Mouse (Mus musculus) forebrain, postnatal 0 days (tissue): Measurements from ENCODE around the gene 1700024G13Rik. TPM values are rescaled to one million over a fixed set of nuclear protein-coding genes. Genes with fewer than 3 reads are reported as not detected.

Experiments
- ATAC-seq: fragments of 200-750 bp; cut with Nextera tagmentation; 2 replicates; pipeline ENCODE4 v1.8.0; 2017; ENCODE audit warnings: mild to moderate bottlenecking, moderate library complexity
- DNase-seq: peaks from one replicate; pipeline ENCODE4 v3.0.0-alpha.2; 2015
- H3K27ac ChIP-seq: fragments of 300-500 bp; sonication (generic); 2 replicates; pipeline ENCODE4 v1.5.1; 2014; ENCODE audit warnings: low read depth, mild to moderate bottlenecking, antibody characterized with exemption, low read length, moderate library complexity, mixed read lengths
- H3K27me3 ChIP-seq: fragments of 300-500 bp; sonication (generic); 2 replicates; pipeline ENCODE4 v1.6.1; 2014; ENCODE audit warnings: mild to moderate bottlenecking, low read length, mixed read lengths; ENCODE audit not compliant: insufficient read depth
- H3K36me3 ChIP-seq: fragments of 300-500 bp; sonication (generic); 2 replicates; pipeline ENCODE4 v1.6.1; 2014; ENCODE audit warnings: mild to moderate bottlenecking, moderate library complexity; ENCODE audit not compliant: insufficient read depth
- H3K4me1 ChIP-seq: fragments of 300-500 bp; sonication (generic); 2 replicates; pipeline ENCODE4 v1.6.1; 2014; ENCODE audit warnings: antibody characterized with exemption; ENCODE audit not compliant: insufficient read depth
- H3K4me2 ChIP-seq: fragments of 300-500 bp; sonication (generic); 2 replicates; pipeline ENCODE4 v1.6.1; 2014; ENCODE audit warnings: low read depth, mild to moderate bottlenecking, moderate library complexity
- H3K4me3 ChIP-seq: fragments of 300-500 bp; sonication (generic); 2 replicates; pipeline ENCODE4 v1.5.1; 2014; ENCODE audit warnings: low read depth, low read length, mixed read lengths
- H3K9ac ChIP-seq: fragments of 300-500 bp; sonication (generic); 2 replicates; pipeline ENCODE4 v1.6.1; 2014; ENCODE audit warnings: mild to moderate bottlenecking
- H3K9me3 ChIP-seq: fragments of 300-500 bp; sonication (generic); 2 replicates; pipeline ENCODE4 v1.6.1; 2016; ENCODE audit warnings: low read length
- CTCF ChIP-seq: sonication (generic); IDR thresholded peaks from 2 replicates; pipeline ENCODE4 v1.5.1; 2016; ENCODE audit warnings: antibody characterized with exemption, control low read depth, low read depth
- WGBS: fragments of 180-500 bp; shearing (Covaris S2); extraction: QIAGEN DNeasy Blood & Tissue Kit; methylation state at CpG from one replicate; pipeline ENCODE4 v1.1.7; 2014; 5-methylcytosine and 5-hydroxymethylcytosine counted together
- polyA plus RNA-seq: library from polyadenylated mRNA; unstranded; fragments of >200 nt; fragmentation: Nextera tagmentation; extraction: Ambion mirVana; gene quantifications from 2 replicates; pipeline ENCODE4 v1.2.1, GENCODE M21; 2015
- total RNA-seq: library from RNA; depleted of rRNA; stranded (reverse); fragments of >200 nt; gene quantifications from 2 replicates; pipeline ENCODE4 v1.2.3, GENCODE M21; 2014

Gene 1700024G13Rik
- total and polyA plus RNA-seq, 2 experiments from 2014 or later, result 0.38 to 1.1 TPM

DNA sequence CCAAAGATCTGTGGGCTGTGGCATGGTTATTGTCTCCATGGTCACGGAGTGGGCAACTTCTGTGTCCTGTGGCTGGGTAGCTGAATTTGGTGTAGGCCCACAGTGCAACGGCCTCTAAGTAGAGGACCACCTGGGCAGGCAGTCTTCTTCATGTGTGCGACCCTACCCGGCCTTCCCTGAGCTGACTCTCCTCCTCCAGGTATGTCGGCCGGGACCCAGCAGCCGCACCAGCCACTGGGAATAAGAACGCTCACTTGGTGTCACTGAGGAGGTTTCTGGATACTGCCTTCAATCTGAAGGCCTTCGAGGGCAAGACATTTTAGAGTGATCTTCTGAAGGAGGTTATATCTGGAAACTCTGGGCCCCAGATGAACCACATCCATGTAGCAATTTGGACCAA is 40.9 kb downstream of the 1700024G13Rik start:
- no peak for TF ChIP-seq CTCF
- ATAC-seq, result no peak
- Histone ChIP-seq H3K27ac (no peak overlapping the region), H3K4me3 (no peak overlapping the region), H3K9me3 (no peaks in the 10 kb centered on the region), H3K4me1 (no peaks in the 10 kb centered on the region), H3K36me3 (peaks cover 51% of the 10 kb centered on the region), H3K4me2 (no peak overlapping the region), H3K9ac (no peak overlapping the region), H3K27me3 (no peaks in the 10 kb centered on the region)
- 95% methylated on average over 9 of the region's 9 CpGs for WGBS
- DNase-seq, result no peak

DNA sequence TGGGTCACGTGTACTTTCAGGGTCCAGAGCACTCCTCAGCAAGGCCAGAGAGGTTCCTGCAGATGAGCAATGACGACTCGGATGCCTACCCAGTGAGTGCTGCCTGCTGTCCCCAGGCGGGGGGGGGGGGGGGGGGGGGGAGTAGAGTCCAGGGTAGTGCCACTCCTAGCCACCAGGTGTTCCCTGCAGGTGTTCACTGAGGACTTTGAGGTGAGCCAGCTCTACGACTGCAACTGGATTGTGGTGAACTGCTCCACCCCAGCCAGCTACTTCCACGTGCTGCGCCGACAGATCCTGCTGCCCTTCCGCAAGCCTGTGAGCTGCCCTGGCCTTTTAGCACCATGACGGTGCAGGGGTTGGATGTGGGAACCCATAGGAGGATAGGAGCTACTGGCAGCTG is 43.5 kb downstream of the 1700024G13Rik start:
- no peak; the same call in 1 of the 2 replicates for ATAC-seq
- no peak for TF ChIP-seq CTCF
- H3K27ac ChIP-seq, result no peak overlapping the region
- H3K4me3 ChIP-seq, result no peak overlapping the region
- no peak for DNase-seq
- no peaks in the 10 kb centered on the region for H3K9me3 ChIP-seq
- no peaks in the 10 kb centered on the region for H3K4me1 ChIP-seq
- peaks cover 77% of the 10 kb centered on the region for H3K36me3 ChIP-seq
- H3K4me2 ChIP-seq, result no peak overlapping the region
- H3K9ac ChIP-seq, result no peak overlapping the region
- H3K27me3 ChIP-seq, result no peaks in the 10 kb centered on the region
- 86% methylated on average over 9 of the region's 10 CpGs for WGBS

DNA sequence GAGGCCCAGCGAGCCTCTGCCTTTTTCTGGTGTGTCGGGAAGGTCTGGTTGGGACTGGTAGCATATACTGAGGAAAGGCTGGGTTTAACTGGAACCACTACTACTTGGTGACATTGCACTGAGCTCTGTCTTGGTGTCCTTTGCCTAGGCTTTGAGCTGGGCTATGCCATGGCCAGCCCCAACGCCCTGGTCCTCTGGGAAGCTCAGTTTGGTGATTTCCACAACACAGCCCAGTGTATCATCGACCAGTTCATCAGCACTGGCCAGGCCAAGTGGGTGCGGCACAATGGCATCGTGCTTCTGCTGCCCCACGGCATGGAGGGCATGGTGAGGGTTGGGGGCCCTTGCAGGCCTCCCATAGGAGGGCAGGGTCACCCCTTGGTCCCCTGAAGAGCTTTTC is 44.0 kb downstream of the 1700024G13Rik start:
- 92% methylated on average over 7 of the region's 7 CpGs for WGBS
- DNase-seq (no peak), ATAC-seq (no peak)
- Histone ChIP-seq H3K4me2 (no peak overlapping the region), H3K9me3 (no peaks in the 10 kb centered on the region), H3K36me3 (peaks cover 80% of the 10 kb centered on the region), H3K9ac (no peak overlapping the region), H3K27me3 (no peaks in the 10 kb centered on the region), H3K4me1 (no peaks in the 10 kb centered on the region), H3K4me3 (no peak overlapping the region), H3K27ac (no peak overlapping the region)
- TF ChIP-seq CTCF, result no peak

DNA sequence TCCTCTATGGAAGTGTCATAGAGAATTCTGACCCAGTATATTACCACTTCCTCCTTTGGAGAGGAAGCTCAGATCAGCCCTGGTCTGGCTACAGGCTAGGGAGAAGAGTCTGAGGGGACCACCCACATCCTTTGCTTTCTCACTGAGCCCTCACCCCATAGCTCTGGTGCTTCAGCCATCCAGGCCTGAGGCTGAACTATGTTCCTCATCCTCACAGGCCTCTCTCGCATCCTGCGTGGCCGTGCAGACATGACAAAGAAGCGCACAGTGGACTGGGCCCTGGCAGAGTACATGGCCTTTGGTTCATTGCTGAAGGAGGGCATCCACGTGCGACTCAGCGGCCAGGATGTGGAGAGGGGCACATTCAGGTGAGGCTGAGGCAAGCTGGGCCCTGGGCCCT is 46.4 kb downstream of the 1700024G13Rik start:
- Histone ChIP-seq H3K27me3 (no peaks in the 10 kb centered on the region), H3K4me1 (no peaks in the 10 kb centered on the region), H3K4me3 (no peak overlapping the region), H3K4me2 (no peak overlapping the region), H3K27ac (no peak overlapping the region), H3K9me3 (no peaks in the 10 kb centered on the region), H3K9ac (no peak overlapping the region), H3K36me3 (peaks cover 90% of the 10 kb centered on the region)
- DNase-seq, result no peak
- TF ChIP-seq CTCF, result no peak
- no peak for ATAC-seq
- WGBS, result 98% methylated on average over 7 of the region's 7 CpGs

DNA sequence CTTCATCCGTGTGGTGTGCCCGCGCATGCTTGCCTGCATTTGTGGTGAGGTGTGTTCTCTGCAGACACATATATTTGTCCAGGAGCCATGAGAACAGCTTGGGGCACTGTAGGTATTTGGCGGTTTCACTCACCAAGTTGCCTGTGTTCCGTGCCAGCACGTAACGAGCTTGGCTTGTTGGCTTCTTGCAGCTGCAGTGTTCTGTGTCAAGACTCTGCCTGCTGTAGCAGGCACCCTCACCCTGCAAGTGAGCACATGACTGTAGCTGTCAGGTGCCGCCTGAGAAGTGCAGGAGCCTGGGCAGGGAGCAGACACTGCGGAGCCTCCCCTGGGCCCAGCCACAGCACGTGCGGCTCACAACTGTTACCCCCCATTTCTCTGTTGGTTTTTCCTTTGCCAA is 51.6 kb downstream of the 1700024G13Rik start:
- ATAC-seq (peak; percentile 45; the same call in 1 of the 2 replicates), DNase-seq (peak; percentile 10)
- TF ChIP-seq CTCF, result no peak
- WGBS, result 55% methylated on average over 11 of the region's 11 CpGs
- no peaks in the 10 kb centered on the region for H3K4me1 ChIP-seq
- H3K9me3 ChIP-seq, result no peaks in the 10 kb centered on the region
- no peak overlapping the region for H3K27ac ChIP-seq
- no peaks in the 10 kb centered on the region for H3K27me3 ChIP-seq
- H3K36me3 ChIP-seq, result peaks cover 78% of the 10 kb centered on the region
- no peak overlapping the region for H3K4me2 ChIP-seq
- H3K9ac ChIP-seq, result no peak overlapping the region
- no peak overlapping the region for H3K4me3 ChIP-seq

DNA sequence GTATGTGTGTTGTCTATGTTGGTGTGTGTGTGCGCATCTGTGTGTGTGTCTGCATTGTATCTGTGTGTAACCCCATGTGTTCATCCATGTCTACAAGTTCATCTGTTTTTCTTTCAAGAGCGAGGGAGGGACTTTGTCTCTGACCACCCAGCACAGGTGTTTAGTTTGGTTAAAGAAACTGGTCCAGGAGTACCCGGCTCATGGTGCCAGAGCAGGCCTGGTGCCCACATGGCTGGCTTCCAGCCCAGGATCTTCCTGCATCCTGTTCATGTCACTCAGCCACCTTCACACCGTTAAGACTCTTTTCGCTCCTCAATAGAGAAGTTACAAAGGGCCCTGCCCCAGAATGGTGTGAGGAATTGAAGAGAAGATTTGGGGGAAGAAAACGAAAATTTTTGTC is 52.2 kb downstream of the 1700024G13Rik start:
- Histone ChIP-seq H3K36me3 (peaks cover 73% of the 10 kb centered on the region), H3K27ac (no peak overlapping the region), H3K4me3 (no peak overlapping the region), H3K9me3 (no peaks in the 10 kb centered on the region), H3K4me2 (no peak overlapping the region), H3K4me1 (no peaks in the 10 kb centered on the region), H3K9ac (no peak overlapping the region), H3K27me3 (no peaks in the 10 kb centered on the region)
- ATAC-seq, result no peak
- no peak for DNase-seq
- no peak for TF ChIP-seq CTCF
- 59% methylated on average over 6 of the region's 6 CpGs for WGBS

DNA sequence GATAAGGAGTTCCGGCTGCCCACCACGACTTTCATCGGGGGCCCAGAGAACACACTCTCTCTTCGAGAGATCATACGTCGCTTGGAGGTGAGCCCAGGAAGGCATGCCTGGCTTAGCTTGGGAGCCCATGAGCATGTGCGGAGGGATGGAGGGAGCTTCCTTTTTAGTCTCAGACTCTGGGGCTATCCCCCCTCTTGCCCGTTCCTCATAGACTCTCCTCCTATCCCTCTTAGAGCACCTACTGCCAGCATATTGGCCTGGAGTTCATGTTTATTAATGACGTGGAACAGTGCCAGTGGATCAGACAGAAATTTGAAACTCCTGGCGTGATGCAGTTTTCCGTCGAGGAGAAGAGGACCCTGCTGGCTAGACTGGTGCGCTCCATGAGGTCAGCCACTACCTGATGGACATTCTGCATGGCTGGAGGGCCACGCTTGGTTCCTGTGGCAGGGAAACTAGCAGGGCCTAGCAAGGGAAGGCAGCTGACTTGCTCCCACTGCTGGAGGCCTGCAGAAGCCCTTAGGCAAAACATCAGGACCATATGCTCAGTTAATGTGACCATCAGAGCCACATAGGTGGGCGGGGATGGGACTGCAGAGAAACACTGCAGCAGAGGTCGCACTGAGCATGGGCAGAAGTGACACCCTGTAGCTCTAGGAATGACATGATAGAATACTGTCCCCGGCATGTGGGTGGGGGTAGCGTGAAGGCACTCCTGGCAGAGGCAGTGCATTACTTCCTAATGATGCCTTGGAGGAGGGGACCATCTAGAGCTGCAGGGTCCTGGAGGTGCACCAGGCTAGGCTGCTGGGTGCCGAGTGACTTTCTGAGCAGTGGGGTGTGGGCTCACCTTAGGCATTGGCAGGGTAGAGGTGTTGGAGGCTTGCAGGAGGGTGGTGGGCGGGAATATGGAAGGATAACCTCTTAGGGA is 55.4 kb downstream of the 1700024G13Rik start:
- no peak for DNase-seq
- no peaks in the 10 kb centered on the region for H3K27me3 ChIP-seq
- TF ChIP-seq CTCF, result no peak
- no peak overlapping the region for H3K4me2 ChIP-seq
- no peak overlapping the region for H3K9ac ChIP-seq
- 68% methylated on average over 20 of the region's 20 CpGs for WGBS
- no peak overlapping the region for H3K27ac ChIP-seq
- peaks cover 41% of the 10 kb centered on the region for H3K36me3 ChIP-seq
- H3K4me3 ChIP-seq, result no peak overlapping the region
- no peaks in the 10 kb centered on the region for H3K4me1 ChIP-seq
- no peak for ATAC-seq
- no peaks in the 10 kb centered on the region for H3K9me3 ChIP-seq
